Comparison of ENCODE assay signal across 8 mouse cellular contexts in genomic region chr6:5443104-5443863, GRCm38 (mm10). TPM values are rescaled to one million over a fixed set of nuclear protein-coding genes. Genes with fewer than 3 reads are reported as not detected.
DNase-seq lines count a peak whose midpoint lies in the region; ATAC-seq and TF ChIP-seq lines count a peak whose summit lies in the region.

No protein-coding gene starts in this region.

- no peak overlapping the region for H3K4me3 ChIP-seq in embryonic fibroblast, embryonic 13.5 days (ENCODE audit: insufficient read depth, low read length)

- intact Hi-C loops in heart, postnatal 36 days (cut with DNase I), result loop anchor here (2.0 to 5.0 kb wide), 2 partner anchors 54 to 66 kb away; partner anchors contain the start of gene Pdk4

- 0 out of 2 replicates have a peak, but pooled peaks have one; percentile 7 for ATAC-seq in megakaryocyte progenitor cell, adult 5-6 weeks (replicated peaks; ENCODE audit: poor library complexity)
- ATAC-seq in monocyte, adult 5-6 weeks (replicated peaks; ENCODE audit: insufficient number of reproducible peaks, low FRiP score, low TSS enrichment, poor library complexity, severe bottlenecking), result no peak

- DNase-seq in ovary, adult 18-20 months (ENCODE audit: low spot score), result peak; percentile 34
- DNase-seq in ovary, postnatal 14 days (ENCODE audit: low spot score), result no peak
- peak; percentile 48 to 66 for DNase-seq in heart, postnatal 36 days
- DNase-seq in left cerebral cortex, adult 18-20 months (ENCODE audit: low spot score in 2 of 2), result peak; percentile 57 to 66
- no peak for DNase-seq in retina, postnatal 1 day

- H3K27ac ChIP-seq in embryonic fibroblast, embryonic 13.5 days (ENCODE audit: insufficient read depth, low read length), result peak overlapping the region; percentile 93

- TF ChIP-seq CTCF in embryonic fibroblast, embryonic 13.5 days (IDR thresholded peaks at IDR 0.05; ENCODE audit: borderline replicate concordance, insufficient read depth, low read length), result no peak

- peaks cover 13% of the 10 kb centered on the region; the same call in 1 of the 2 replicates for H3K4me1 ChIP-seq in embryonic fibroblast, embryonic 13.5 days (ENCODE audit: control insufficient read depth, insufficient read depth, low read length)

- TF ChIP-seq POLR2A in embryonic fibroblast, embryonic 13.5 days (IDR thresholded peaks at IDR 0.05; ENCODE audit: low read depth, low read length), result no peak

RNA-seq across cellular contexts. Expression of gene Pdk4, which starts 52.8 kb away (rescaled TPM):
- polyA plus RNA-seq in embryonic fibroblast, embryonic 13.5 days (2011; ENCODE audit: insufficient read length, low read depth, missing spikeins), result 8.5 and 10.0 TPM in 2 replicates
- 1,000 to 10,000 TPM; 1,249 to 1,910 TPM for total RNA-seq in heart, postnatal 36 days (2021)
- total RNA-seq in left cerebral cortex, adult 18-20 months (2021), result 10 to 100 TPM; 14.5 to 14.6 TPM
- total RNA-seq in megakaryocyte progenitor cell, adult 5-6 weeks (2015), result not detected in 2 replicates
- not detected in 2 replicates for total RNA-seq in megakaryocyte progenitor cell, adult 5-6 weeks (2017)
- not detected in 3 replicates for total RNA-seq in monocyte, adult 5-6 weeks (2017)

Comparison
In these comparisons a context has a peak if more than half of its experiments do, and no peak if none do; other contexts are left out.
1. DNase-seq: peak in ovary, adult 18-20 months (single experiment), heart, postnatal 36 days (2 of 2) and left cerebral cortex, adult 18-20 months (2 of 2); none in ovary, postnatal 14 days (single experiment) and retina, postnatal 1 day (single experiment).
2. RNA of gene Pdk4, which starts 52.8 kb away (total RNA-seq): 1,249 to 1,910 TPM in heart, postnatal 36 days; 14.5 to 14.6 TPM in left cerebral cortex, adult 18-20 months, not detected in megakaryocyte progenitor cell, adult 5-6 weeks and not detected in monocyte, adult 5-6 weeks; every median in the first group is over 10 times any median in the second.